Mouse (Mus musculus) CD8-positive naive resting alpha-beta T cell, adult 2 months (primary cell): Measurements from ENCODE around the gene Prr5l.

Experiments used
- DNase-seq, 2 experiments: peaks; one replicate each; pipeline ENCODE4 v3.0.0; 2022; ENCODE audit warnings: low read depth in 2 of 2, low spot score in 2 of 2

Gene Prr5l

GRCm38 (mm10) chr2:101823821-101824220, 59.0 kb downstream of the Prr5l start:
- no peak for DNase-seq

- DNase-seq, result no peak
These were observed 60.0 kb downstream of the Prr5l start for GRCm38 (mm10) chr2:101822785-101823184.

GRCm38 (mm10) chr2:101820816-101821215, 62.0 kb downstream of the Prr5l start:
- no peak for DNase-seq

- no peak for DNase-seq
These were observed 63.7 kb downstream of the Prr5l start for GRCm38 (mm10) chr2:101818986-101819764.

GRCm38 (mm10) chr2:101816646-101817308, 66.0 kb downstream of the Prr5l start:
- DNase-seq, result no peak

GRCm38 (mm10) chr2:101815250-101815934, 67.4 kb downstream of the Prr5l start:
- peak; percentile 11 to 23 for DNase-seq

GRCm38 (mm10) chr2:101814272-101814625, 68.6 kb downstream of the Prr5l start:
- no peak for DNase-seq

GRCm38 (mm10) chr2:101813581-101814271, 69.1 kb downstream of the Prr5l start:
- DNase-seq, result no peak

- DNase-seq, result no peak
These were observed 70.9 kb downstream of the Prr5l start for GRCm38 (mm10) chr2:101811925-101812324.

- no peak for DNase-seq
These were observed 72.1 kb downstream of the Prr5l start for GRCm38 (mm10) chr2:101810774-101811173.

- no peak for DNase-seq
These were observed 73.1 kb downstream of the Prr5l start for GRCm38 (mm10) chr2:101809640-101810305.

- no peak for DNase-seq
These were observed 75.1 kb downstream of the Prr5l start for GRCm38 (mm10) chr2:101807756-101808155.

GRCm38 (mm10) chr2:101802240-101802639, 80.6 kb downstream of the Prr5l start:
- DNase-seq, result no peak

GRCm38 (mm10) chr2:101797901-101798250, 85.0 kb downstream of the Prr5l start:
- no peak for DNase-seq

GRCm38 (mm10) chr2:101797166-101797900, 85.5 kb downstream of the Prr5l start:
- no peak for DNase-seq

GRCm38 (mm10) chr2:101796287-101797115, 86.3 kb downstream of the Prr5l start:
- DNase-seq, result peak in 1 of 2 experiments; percentile 15

GRCm38 (mm10) chr2:101792130-101792529, 90.7 kb downstream of the Prr5l start:
- no peak for DNase-seq

GRCm38 (mm10) chr2:101783255-101783654, 99.6 kb downstream of the Prr5l start:
- DNase-seq, result no peak

- no peak for DNase-seq
These were observed 101.5 kb downstream of the Prr5l start for GRCm38 (mm10) chr2:101781357-101781777.
